Mouse (Mus musculus) hematopoietic multipotent progenitor cell, adult 10-12 weeks (in vitro differentiated cells): ENCODE results near the gene Cd320. TPM values are rescaled to one million over a fixed set of nuclear protein-coding genes. Genes with fewer than 3 reads are reported as not detected.

Experiments used
- polyA plus RNA-seq: library from polyadenylated mRNA; stranded (reverse); fragments of >175 nt; gene quantifications from 2 replicates; pipeline ENCODE4 v1.2.3, GENCODE M21; 2012; ENCODE audit warnings: low replicate concordance

The Cd320 gene
- polyA plus RNA-seq = 7.4 and 13.7 TPM in 2 replicates

DNA sequence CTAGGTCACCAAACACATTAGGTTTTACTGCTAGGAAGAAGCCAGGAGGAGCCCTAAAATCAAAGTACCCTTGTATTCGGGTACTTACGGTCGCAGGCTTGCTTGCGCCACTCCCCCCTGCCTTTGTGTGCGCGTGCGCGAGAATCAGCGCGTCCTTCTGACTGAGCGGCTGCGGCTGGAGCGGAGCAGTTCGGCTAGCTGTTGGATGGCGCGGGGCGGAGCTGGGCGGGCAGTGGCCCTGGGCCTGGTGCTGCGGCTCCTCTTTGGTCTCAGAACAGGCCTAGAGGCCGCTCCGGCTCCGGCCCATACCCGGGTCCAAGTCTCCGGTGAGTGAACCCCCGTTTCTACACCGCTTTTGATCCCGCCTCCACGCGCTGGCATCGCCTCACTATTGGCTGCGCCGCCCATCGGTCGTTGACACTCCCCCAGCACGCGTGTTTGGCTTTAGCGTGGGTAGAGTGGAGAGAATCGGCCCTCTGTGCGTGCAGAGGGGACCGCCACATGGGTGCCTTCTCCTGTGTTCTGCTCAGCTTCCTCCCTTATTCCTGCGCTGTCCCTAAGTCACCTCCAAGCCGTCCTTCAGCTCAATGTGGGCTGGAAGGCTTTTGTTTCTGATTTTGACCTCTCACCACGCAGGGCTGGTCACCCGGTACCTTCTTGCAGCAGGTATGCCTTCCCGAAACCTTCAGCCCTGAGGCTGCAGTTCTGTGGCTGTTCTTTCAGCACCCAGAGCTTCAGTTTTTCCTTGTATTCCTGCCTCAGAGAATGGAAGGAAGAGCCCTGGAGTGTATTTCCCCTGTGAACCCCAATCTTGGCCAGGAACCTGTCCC lies at the start of gene Cd320:
TSS of gene Cd320 (plus strand) at position 126 of the 830 bp plus-strand sequence.

DNA sequence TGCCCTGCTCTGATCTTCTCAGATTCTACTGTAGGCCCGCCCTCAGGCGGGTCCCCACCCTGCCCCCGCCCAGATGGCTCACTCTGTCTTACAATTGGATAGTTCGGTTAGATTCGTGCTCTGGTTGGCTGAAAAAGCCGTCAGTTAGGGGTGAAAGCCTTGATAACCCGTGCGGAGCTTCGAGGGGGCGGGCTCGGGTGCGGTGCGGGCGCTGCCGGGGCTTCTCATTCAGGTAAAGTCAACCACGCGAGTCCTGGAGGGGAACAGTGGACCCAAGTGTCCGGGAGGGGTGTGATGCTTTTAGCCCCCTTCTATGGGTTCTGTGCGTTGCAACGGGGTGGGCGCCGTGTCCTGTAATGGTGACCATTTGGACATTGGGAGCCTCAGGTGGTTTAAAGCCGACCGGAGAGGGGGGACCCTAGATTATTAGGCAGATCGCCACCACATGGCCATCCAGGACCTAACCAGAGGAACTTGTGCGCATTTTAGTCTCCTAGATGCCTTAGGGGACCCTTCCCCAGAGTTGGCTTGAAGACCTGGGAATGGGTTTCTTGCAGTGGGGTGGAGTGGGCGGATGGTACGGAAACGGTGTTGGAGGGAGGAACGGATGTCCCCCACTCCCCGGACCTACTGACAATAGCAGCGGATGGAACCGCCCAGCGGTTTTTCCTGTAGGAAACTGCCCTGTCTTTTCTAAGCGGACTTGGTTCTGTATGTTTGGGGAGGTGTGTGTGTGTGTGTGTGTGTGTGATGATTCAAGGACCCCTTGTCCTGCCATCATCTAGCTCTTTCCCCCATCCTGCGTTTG lies 32.4 kb upstream of the Cd320 start, which contains the start of gene Kank3:
TSS of gene Kank3 (plus strand) at position 186 of the 808 bp plus-strand sequence.

DNA sequence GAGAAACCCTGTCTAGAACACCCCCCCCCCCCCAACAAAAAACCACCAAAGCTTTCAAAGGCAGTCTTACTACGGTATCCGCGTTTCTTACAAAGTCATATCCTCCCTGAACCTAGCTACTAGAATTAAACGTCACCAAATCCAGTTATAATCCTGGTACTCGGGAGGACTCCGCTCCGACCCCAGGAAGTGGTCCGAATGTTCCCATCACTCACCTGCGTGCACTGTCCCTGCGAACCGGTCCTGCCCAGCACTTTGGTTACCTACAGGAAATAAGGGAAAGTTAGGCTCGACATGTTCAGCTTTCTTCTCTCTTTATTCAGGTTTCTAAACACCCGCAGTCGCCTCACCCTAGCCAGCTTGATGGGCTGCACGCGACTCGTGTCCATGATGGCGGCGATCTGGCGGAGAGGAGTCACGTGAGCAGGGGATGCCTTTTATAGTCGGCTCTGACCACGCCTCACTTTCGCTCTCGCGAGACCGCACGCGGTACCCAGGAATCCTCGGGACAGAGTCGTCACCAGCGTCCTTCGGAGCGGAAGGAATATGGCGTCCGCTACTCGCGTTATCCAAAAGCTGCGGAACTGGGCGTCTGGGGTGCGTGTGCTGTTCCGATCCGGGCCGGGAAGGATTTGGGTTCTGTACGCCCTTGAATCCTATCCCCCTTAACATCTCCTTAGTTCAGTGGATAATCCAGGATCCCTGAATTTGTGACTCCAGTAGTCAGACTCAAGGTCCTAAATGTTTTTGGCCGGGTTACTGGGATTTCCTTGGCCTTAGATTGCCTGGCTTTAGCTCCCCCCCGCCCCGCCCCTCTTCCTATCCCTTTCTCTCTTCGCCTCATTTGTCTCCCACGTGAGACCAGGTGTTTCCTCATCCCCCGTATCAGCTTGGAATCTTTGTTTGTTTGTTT lies 18.6 kb upstream of the Cd320 start, which contains the start of the genes Rps28 and Ndufa7:
TSS of gene Rps28 (minus strand) at position 479 of the 913 bp plus-strand sequence.
TSS of gene Ndufa7 (plus strand) at position 489 of the 913 bp plus-strand sequence.

DNA sequence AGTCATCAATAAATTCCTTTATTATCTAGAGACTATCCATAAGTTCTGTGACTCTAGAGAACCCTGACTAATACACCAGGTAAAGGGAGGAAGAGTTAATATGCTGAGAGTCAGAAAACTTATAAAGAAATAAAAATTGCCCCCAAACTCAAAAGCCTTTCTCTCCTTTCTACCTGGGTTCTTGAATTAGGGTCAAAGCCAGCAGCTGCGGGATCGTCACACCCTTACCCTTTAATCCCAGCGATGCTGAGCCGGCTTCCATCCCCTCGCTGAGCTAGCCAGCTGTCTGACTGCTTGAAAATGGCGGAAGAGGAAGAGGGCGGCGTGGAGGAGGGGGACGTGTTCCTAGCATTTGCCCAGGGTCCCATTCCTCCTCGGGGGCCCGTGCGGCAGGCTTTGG lies 30.6 kb downstream of the Cd320 start, which contains the start of gene Gm7029:
TSS of gene Gm7029 (plus strand) at position 301 of the 400 bp plus-strand sequence.

DNA sequence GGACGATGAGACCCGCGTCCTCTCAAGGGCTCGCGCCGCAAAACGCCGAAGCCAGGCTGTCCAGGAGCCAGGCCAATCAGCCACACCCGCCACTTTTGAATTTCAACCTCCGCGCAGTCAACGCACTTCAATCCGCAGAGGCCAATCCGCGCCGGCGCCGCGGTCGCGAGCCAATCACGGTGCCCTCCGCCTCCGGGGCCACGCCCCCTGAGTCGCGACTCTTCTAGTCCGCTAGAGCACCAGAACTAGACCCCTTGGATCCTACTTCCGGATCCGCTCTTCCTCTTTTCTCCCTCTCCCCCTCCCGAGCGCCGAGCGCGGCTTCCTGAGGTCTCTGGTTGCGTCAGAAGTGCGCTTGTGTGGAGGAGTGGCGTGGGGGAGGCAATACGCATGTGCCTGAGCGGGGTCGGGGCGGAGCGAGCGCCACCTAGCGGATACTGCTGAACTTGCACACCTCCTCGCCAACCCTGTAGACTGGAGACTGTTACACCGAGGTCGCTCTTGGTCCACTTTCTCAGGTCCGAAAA lies 47.7 kb downstream of the Cd320 start, which contains the start of gene Kifc1:
TSS of gene Kifc1 (minus strand) at position 129 of the 527 bp plus-strand sequence.

Other genes with a start within 250 kb of the Cd320 start
- gene Zfp414, start 214.0 kb upstream of the Cd320 start, polyA plus RNA-seq = 93.4 and 109 TPM in 2 replicates
- gene Pram1, start 205.0 kb upstream of the Cd320 start, polyA plus RNA-seq = 0.39 and 11.5 TPM in 2 replicates
- gene Hnrnpm, start 156.2 kb upstream of the Cd320 start, polyA plus RNA-seq = 541 and 779 TPM in 2 replicates
- 44.5 and 158 TPM in 2 replicates for gene March2, start 124.4 kb upstream of the Cd320 start, polyA plus RNA-seq
- 143 and 241 TPM in 2 replicates for gene Rab11b, start 82.6 kb upstream of the Cd320 start, polyA plus RNA-seq
- 1.6 and 3.1 TPM in 2 replicates for gene Angptl4, start 61.3 kb upstream of the Cd320 start, polyA plus RNA-seq
- 1.7 and 2.4 TPM in 2 replicates for gene Kank3, start 32.6 kb upstream of the Cd320 start, polyA plus RNA-seq
- gene Rps28, start 18.5 kb upstream of the Cd320 start, polyA plus RNA-seq = 248 and 4,845 TPM in 2 replicates
- gene Ndufa7, start 18.5 kb upstream of the Cd320 start, polyA plus RNA-seq = 396 and 428 TPM in 2 replicates
- not detected in 2 replicates for gene Gm7029, start 30.7 kb downstream of the Cd320 start, polyA plus RNA-seq
- gene Kifc1, start 47.6 kb downstream of the Cd320 start, polyA plus RNA-seq = 8.0 and 16.7 TPM in 2 replicates
- not detected in 2 replicates for gene Platr17, start 62.0 kb downstream of the Cd320 start, polyA plus RNA-seq
- 44.3 and 55.2 TPM in 2 replicates for gene Daxx, start 66.3 kb downstream of the Cd320 start, polyA plus RNA-seq
- 1,240 and 2,267 TPM in 2 replicates for gene Tapbp, start 72.8 kb downstream of the Cd320 start, polyA plus RNA-seq
- 63.9 and 83.1 TPM in 2 replicates for gene Zbtb22, start 72.8 kb downstream of the Cd320 start, polyA plus RNA-seq
- gene Rgl2, start 86.5 kb downstream of the Cd320 start, polyA plus RNA-seq = 344 and 699 TPM in 2 replicates
- 74.4 and 96.8 TPM in 2 replicates for gene Pfdn6, start 97.3 kb downstream of the Cd320 start, polyA plus RNA-seq
- 59.7 and 181 TPM in 2 replicates for gene Wdr46, start 97.6 kb downstream of the Cd320 start, polyA plus RNA-seq
- 33.9 and 69.4 TPM in 2 replicates for gene B3galt4, start 108.4 kb downstream of the Cd320 start, polyA plus RNA-seq
- 65.1 and 130 TPM in 2 replicates for gene Vps52, start 112.7 kb downstream of the Cd320 start, polyA plus RNA-seq
- gene Rps18, start 112.9 kb downstream of the Cd320 start, polyA plus RNA-seq = 30.7 and 202 TPM in 2 replicates
- 1,004 and 3,373 TPM in 2 replicates for gene H2-K1, start 157.3 kb downstream of the Cd320 start, polyA plus RNA-seq
- gene Ring1, start 181.6 kb downstream of the Cd320 start, polyA plus RNA-seq = 49.6 and 111 TPM in 2 replicates
- gene H2-Ke6, start 185.0 kb downstream of the Cd320 start, polyA plus RNA-seq = 67.5 and 266 TPM in 2 replicates
- gene Slc39a7, start 188.6 kb downstream of the Cd320 start, polyA plus RNA-seq = 46.1 and 74.3 TPM in 2 replicates
- 155 and 353 TPM in 2 replicates for gene Rxrb, start 188.7 kb downstream of the Cd320 start, polyA plus RNA-seq
- gene Col11a2, start 196.3 kb downstream of the Cd320 start, polyA plus RNA-seq = 14.4 and 54.0 TPM in 2 replicates
- gene H2-Oa, start 249.2 kb downstream of the Cd320 start, polyA plus RNA-seq = 55.1 and 259 TPM in 2 replicates